Comparison of ENCODE assay signal across 8 mouse cellular contexts in the genomic region with DNA sequence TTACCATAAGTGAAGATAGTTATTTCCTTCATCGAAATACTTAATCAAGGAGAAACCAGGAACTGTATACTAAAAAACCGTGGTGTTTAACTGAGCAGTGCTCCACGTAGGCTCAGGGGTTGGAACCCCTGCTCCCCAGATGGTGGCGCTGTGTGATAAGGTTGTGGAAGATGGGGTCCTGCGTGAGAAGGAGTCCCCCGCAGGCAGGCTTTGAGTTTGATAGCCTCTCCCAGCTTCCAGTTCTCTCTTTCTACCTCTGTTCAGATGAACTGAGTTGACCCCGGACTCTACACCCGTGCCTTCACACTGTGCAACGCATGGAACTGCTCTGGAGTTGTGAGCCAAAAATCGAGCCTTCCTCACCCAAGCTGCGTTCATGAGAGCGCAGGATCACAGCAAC.
A peak's percentile ranks its signal among the peaks of the same experiment; 100 is the strongest.
DNase-seq lines count a peak whose midpoint lies in the region; ATAC-seq lines count a peak whose summit lies in the region.

No protein-coding gene starts in this region.

- peak; percentile 97 for ATAC-seq in megakaryocyte progenitor cell, adult 5-6 weeks (replicated peaks; ENCODE audit: poor library complexity)

- peak; percentile 11 for DNase-seq in cerebellum, adult 11-12 months
- DNase-seq in cerebellum, adult 9-10 months, result no peak
- DNase-seq in NIH3T3 (ENCODE audit: low read depth), result peak; percentile 53
- DNase-seq in embryo, embryonic 10 days (ENCODE audit: low spot score), result peak; percentile 68
- peak; percentile 31 for DNase-seq in heart, adult 8-10 months (ENCODE audit: low spot score)
- DNase-seq in kidney, postnatal 14 days, result peak; percentile 46
- DNase-seq in urinary bladder, postnatal 14 days (ENCODE audit: low spot score), result peak; percentile 48
